Mouse (Mus musculus) layer of hippocampus, postnatal 25 days (tissue): ENCODE data around the gene Chrm3. TPM values are rescaled to one million over a fixed set of nuclear protein-coding genes. Genes with fewer than 3 reads are reported as not detected.
A peak's percentile ranks its signal among the peaks of the same experiment; 100 is the strongest.
"Not testable (repeated sequence)": the region's sequence is repeated elsewhere in the genome, so short reads cannot be mapped to it uniquely, and the experiment has no call there.

Experiments used
- DNase-seq, 2 experiments: peaks; one replicate each; pipeline ENCODE4 v3.0.0; 2022; ENCODE audit warnings: mixed read lengths in 2 of 2, low spot score in 1 of 2; ENCODE audit errors: extremely low spot score in 1 of 2
- total RNA-seq, 2 experiments: library from RNA; stranded (reverse); gene quantifications; 2 replicates each; pipeline ENCODE4 v1.2.3; 2021

Chrm3 gene
- 10 to 100 TPM; 48.3 to 50.2 TPM for total RNA-seq

DNA sequence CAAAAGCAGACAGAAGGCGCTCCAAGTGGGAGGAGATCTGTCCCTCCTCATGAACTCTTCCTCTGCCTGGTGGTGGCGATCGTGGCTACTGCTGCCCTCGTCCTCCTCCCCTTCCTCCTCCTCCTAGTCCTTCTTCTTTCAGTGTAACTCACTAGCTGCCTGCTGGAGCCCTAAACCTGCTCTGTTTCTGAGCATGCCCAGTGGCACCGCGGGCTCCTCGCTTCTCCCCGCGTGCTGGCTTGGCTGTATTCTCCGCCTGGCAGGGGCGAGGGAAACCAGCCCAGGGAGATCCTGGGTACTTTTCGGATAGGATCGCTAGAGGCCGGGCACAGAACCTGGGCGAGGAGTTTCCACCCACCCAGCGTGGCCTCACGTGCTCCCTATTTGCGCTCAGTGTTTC, at the start of gene Chrm3:
Gene Chrm3, minus strand, starts transcription at position 71 of the 400 bp plus-strand sequence.
- DNase-seq: peak; percentile 57 to 59

DNA sequence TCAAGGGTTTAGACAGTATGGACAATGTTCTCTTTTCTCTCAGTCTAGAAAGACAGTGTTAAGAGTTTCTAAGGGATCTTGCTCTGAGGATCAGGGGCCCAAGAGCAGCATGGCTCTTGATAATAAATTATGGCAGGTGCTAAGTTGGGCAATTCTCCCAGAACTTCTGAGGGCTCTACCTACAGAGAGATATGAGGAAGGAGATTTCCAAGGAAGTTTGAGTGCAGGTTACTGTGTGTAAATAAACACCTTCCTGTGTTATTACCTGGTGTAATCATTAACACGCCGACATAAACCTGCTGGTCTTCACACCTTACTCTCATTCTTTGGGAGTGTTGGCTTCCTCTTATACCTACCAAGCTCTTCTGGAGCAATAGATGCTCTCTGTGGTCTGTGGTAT, 33.7 kb upstream of the Chrm3 start:
- DNase-seq: no peak

DNA sequence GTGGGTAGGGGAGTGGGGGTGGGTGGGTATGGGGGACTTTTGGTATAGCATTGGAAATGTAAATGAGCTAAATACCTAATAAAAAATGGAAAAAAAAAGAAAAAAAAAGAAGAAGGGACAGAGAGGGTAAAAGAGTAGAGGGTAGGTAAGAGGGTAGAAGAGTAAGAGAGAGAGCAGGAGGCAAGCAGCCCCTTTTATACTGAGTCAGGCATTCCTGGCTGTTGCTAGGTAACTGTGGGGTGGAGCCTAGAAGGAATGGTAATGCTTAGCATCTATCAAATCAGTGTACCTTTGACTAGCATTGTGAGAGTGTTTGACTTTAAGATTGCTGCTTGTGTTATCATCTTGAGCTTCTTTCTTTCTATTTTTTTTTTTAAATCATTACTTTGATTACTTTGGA, 14.8 kb upstream of the Chrm3 start:
- not testable (repeated sequence) for DNase-seq

DNA sequence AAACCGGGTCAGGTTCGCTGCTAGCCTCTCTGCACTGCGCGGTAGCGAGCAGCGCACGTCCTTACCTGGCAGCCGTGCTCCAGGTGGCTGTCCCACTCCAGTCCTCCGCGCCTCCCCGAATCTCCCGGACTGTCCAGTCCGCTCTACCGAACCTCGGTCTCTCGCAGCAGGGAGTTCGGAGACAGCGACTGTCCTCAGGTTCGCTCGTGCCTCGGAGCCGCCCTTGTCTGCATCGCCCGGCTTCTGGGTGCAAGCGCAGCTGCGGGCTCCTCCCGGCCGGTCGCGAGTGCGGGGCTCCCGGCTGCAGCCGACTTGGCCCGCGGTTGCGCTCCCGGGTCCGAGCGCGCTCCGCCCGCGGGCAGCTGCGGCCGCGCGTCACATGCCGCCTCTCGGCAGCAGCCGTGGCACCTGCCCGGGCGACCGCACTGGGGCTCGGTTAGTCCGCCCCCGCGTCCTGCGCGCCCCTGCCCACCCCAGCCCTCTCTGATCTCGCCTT, 400 bp downstream of the Chrm3 start:
- DNase-seq: peak; percentile 9 to 31

DNA sequence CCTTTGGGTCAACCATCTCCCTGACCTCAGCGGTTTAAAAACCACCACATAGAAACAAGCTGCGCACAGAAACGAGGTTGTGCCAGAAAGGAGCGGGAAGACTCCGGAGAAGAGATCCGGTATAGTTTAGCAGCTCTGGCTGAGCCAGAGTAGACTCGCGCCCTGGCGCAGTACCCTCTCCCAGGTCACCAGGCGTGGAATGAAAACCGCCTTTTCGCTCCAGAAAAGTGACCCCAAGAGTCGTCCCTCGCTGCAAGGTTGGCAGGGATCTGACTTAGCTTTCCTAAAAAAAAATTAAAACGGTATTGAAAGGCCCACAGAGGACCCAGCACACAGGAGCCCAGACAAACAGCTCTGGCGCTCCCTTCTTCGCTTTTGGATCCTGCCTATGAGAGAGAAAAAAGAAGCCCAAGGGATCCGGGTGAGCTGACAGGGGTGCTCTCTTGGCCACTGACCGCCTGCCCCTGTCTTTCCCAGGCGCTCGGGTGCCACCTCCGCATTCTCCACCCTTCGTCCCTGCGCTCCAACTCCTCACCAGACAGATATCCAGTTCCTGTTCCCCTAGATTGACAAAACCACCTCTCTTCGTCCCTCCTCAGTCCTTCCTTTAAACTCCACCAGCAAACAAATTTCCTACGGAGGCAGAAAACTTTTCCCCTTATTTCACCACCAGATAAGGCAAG, 990 bp downstream of the Chrm3 start:
- peak; percentile 11 to 22 for DNase-seq

DNA sequence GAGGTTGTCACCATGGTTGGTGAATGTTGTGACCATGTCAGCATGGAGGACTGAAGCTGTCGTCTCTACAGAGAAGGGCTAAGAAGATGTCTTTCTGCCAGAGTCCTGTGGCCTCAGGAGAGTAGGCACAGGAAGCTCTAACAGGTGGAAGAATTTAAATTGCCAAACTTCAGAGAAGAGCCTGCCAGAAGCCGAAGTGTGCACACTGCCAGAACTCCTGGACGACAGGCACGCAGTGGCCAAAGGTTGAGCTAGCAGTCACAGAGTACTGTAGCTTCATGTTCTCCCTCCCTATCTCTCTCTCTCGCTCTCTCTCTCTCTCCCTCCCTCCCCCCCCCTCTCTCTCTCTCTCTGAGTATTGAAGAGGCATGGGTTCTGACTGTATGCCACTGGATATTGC, 4.9 kb downstream of the Chrm3 start:
- DNase-seq: no peak

DNA sequence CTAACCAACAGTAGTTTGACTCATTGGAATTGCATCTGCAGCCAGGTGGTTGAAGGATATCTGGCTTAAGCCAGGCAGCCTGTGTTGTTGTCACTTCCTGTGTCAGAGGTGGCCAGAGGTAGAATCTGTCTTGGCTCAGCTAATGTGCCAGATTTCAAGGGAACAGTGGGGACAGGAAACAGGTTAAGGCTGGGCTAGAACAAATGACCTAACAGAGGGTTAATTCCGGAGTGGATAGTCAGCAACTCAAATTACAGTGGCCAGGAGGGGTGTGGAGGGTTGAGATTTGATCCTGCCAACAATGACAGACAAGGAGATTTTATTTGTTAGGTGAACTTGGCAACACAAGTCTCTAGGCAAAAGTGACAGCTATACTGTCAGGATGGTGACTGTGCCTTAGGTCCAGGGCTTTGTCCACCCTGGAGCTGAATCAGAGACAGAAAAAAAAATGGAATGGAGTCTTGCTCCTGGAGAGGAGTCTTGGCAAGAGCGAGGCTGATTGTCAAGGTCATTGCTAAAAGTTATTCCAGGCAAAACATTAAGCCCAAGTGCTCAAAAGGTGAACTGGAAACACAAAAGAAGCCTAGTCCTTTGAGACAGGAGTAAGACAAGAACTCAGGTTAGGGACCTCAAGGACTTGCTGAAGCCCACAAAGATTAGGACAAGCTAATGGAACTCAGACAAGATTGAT, 5.6 kb downstream of the Chrm3 start:
- DNase-seq: no peak

DNA sequence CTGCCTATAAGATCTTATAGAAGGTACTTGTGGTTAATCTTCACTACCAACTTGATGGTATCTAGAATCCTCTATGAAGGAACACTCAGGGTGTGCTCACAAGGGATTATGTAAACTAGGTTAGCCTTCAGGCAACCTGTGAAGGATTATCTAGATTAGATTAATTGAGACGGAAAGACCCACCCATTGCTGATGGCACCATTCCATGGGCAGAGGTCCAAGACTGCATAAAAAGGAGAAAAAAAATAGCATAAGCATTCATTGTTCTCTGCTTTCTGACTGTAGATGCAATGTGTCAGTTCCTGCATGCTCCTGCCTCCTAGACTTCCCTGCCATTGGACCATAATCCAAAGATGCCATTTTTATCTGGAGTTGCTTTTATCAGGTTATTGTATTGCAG, 8.5 kb downstream of the Chrm3 start:
- no peak for DNase-seq

DNA sequence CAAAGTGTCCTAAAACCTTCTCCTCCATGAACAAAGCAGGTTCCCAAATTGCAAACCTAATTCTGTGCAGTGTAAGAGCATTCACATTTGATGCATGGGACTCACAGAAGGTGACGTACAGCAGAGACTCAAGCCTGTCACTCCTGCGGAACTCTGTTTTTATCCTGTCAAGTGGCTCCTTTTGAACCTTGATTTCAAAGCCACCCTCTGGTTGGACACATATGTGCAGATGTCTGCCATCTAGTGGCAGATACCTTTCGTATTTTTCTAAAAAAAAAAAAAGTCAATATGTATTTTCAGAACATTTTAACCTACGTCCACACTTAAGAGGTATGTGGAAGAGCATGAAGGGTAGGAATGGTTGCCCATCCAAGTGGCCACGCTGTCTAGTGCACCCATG, 16.3 kb downstream of the Chrm3 start:
- no peak for DNase-seq

DNA sequence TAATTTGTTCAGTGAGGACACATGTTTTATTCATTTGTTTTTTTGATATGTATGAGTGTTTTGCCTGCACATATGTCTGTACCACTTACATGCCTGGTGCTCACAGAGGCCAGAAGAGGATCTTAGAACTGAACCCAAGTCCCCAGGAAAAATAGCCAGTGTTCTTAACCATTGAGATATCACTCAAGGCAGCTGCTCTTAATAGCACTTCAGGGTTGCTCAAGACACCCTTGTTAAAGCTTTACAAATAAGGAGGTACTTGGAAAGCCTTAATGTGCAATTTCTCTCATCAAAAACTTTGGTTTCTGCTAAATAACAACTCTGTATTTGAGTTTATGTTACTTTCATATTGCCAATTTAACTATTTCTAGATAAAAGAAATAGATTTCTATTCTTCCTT, 25.1 kb downstream of the Chrm3 start:
- DNase-seq: no peak

DNA sequence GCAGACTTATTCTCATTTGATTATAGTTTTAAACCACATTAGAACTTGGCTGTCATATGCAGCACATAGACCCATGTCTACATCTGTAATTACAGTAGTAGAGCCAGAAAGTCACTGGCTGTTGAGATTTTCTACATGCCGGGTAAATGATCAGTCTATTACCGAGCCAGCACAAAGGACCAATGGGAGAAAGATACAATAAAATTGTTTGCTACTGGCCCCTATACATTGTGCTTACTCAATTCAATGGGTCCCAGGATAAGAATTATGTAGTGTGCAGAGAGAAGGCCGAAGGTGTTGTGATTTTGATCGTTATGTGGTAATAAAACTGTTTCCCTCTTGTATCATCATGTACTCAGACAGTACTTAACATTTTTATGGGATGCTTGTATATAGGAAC, 27.9 kb downstream of the Chrm3 start:
- no peak for DNase-seq

DNA sequence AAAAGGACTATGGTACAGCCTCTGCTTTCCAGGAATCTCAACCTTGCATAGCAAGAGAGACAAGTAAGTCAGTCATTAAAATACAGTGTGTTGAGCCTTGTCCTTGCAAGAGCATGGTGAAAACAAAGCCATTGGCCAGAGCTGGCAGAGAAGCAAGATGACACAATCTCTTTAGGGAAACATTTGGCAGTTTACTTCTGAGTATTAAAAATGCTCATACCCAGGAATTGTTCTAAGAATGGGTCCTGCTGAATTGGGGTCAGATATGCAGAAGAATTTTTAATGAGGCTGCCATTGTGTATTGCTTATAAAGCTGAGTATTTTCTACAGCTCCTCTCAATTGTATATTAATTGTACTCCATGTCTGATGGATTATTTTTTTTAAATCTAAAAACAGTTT, 50.8 kb downstream of the Chrm3 start:
- DNase-seq: no peak

DNA sequence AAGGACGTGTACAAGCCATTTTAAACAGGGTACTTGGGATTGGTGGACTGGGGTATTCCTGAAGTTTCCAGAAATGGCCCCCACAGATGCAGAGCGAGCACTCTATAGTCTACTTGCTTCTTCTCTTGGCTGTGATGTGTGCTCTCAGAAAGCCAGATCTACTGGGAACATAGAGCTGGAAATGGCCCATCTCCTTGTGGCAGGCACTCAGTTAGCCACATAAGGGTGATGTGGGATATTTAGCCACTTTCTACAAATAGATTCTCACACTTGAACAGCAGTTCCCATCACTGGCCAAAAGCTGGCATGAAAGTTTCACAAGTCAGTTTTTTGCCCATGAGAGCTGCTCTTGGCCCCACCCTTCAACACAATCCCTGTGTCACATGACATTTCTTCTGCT, 65.5 kb downstream of the Chrm3 start:
- DNase-seq: no peak

DNA sequence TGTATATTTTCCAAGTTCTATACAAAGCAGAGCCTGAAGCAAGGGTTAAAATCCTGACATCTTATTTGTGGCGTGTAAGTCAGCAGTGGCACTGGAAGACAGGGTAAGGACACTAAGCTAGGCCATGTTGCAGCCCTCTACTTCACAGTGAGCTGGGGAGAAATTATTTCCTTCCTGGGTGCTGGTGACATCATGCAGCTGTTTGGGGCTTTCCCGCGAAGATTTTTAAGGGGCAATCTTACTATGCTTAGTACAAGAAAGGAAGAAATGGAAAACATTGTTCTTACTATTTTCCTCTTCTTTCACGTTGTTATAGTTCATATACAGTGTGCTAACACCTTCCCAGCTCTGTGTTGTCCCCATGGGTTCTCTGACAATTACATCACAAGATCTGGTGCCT, 76.3 kb downstream of the Chrm3 start:
- DNase-seq: no peak

DNA sequence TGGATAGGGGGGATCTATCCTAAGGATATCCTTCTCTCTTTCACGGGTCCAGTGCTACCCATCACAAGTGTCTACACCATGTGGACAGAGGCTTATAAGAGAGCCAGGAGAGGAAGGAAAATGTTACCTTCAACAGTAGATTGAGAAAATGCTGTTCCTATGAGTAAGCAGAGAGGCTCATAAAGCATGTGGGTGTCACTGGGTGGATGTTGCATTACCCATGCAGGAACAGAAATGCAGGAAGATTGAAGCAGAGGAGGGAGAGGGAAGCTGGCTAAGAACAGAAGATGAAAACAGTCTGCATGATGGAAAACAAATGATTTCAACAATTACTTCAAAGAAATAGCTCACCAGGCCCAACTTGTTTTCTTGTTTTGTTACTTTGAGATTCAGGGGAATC, 85.7 kb downstream of the Chrm3 start:
- DNase-seq: no peak

DNA sequence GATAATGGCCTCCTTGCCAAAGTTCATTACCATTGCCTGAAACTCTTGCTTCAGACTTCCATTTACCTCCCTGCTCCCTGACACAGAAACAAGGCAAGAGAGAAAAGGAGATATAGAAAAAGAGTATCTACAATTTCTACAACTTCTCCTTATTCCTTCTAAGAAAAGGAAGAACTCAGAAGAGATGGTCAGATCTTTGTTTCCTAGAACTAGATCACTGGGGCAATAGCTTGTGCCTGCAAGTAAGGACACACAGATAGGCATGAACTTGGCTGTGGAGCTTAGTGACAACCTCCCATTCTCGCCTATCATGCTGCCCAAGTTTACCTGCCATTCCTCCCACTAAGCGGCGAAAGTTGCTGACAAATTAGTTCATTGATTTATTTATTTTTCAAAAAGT, 96.9 kb downstream of the Chrm3 start:
- DNase-seq: no peak

DNA sequence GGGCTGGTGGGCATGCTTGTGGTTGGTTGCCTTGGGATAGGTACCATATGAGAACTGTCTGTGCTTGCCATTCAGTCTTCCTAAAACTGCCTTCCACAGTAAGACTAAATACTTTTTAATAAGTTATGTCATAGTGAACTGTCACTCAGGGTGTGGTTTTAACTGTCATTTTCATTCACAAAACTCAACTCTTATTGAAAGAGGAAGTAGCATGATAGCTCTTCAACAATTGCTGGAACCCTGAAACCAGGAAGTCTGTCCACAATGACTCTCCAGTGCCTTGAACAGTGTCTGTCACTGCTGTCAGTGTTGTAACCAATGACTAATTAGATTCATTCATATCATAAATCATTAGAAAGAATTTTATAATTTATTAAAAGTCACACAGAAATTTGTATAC, 107.6 kb downstream of the Chrm3 start:
- DNase-seq: no peak

DNA sequence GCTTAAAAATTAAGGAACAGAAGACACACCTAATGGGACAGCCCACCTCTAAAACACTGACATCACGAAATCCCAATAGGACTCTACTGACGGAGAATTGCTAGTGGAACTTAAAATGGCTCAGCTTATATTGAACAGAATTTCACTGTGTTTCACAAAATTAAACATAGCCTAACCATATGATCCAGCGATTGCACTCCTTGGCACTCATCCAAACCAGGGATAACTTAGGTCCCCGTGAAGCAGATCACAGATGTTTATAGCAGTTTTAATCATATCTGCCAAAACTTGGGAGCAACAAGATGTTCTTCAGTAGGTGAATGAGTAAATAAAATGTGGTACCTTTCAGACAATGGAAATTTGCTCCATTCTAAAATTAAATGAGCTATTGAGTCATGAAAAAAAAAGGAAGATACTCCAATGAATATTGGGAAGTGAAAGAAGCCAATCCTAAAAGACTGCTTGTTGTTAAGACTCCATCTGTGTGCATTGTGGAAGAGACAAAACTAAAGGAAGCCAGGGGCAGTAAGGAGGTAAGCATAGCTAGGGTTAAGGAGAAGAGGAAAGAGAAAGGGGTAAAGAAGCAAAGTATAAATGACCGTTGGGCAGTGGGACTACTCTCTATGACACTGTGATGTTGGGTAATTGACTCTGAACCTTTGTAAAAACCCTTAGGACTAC, 109.0 kb downstream of the Chrm3 start:
- no peak for DNase-seq

DNA sequence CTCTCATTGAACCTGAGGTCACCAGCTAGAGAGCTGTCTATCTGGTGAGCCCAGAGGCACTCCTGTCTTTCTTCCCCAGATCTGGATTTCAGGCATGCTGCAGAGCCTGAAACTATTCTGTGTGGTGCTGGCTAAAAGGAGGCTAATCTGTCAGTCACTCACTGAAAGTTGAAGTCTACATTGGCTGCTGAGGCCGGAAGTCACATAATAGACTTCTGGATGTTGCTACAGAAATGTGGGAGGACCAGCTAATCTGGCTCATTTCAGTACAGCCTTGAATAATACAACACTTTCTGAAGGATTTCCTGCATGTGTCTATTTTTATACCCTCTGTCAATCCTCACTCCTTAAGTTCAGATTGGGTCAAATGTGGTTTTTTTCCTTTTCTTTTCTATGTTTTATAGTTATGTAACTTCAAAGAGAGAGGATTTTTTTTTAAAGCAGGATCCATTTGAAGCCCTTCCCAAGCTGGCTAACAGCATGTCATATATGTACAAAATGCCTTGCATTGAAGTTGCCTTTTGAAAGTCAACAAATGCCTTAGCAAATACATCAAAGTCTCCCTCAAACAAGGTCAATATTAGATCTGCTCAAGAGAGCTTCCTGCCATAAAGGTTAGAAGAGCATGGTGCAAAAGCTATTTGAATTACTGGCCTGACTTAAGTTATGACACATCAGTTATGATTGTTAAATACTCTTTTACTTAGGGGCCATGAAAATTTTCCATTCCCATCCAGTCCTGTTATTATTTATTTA, 116.2 kb downstream of the Chrm3 start:
- DNase-seq: no peak

DNA sequence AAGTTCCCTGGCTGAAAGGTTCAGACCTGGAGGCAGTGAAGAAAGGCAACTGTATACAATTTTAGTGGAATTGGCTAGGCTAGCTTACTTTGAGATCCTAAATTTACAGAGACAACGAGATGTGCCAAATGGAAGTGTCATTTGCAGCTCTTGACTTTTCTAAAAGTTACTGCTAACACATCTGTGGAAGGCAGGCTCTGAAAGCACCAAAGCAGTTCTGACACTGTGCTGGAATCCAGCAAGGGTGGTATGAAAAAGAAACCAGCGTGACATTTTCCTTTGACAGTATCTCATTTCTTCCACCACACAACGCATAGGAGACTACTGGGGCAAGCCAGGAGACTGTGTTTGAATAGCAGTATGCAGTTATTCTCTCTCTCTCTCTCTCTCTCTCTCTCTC, 120.4 kb downstream of the Chrm3 start:
- no peak for DNase-seq

DNA sequence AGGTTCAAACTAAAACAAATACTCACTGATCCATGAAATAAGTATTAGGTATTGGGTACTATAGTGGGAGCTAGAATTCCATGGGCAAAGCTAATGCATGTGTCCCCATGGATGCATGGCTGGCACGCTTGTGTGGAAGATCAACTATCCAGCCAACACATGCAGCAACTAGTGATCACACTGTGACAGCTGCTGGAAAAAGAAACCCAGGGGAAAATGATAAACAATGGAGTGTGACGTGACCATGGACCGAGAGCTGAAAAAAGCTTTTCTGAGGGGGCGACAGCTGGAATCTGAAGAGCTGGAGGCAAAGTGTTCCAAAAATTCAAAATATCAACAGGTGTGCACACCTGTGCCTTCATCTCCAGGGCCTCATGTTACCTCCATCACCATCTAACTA, 120.8 kb downstream of the Chrm3 start:
- DNase-seq: no peak
